Mouse (Mus musculus) cerebellum, adult 11-12 months (tissue): ENCODE measurements around the gene Tbc1d1.
"Not testable (repeated sequence)": the region's sequence is repeated elsewhere in the genome, so short reads cannot be mapped to it uniquely, and the experiment has no call there.

ENCODE experiments used
- DNase-seq: peaks from one replicate; pipeline ENCODE4 v3.0.0; 2022

The Tbc1d1 gene

DNA sequence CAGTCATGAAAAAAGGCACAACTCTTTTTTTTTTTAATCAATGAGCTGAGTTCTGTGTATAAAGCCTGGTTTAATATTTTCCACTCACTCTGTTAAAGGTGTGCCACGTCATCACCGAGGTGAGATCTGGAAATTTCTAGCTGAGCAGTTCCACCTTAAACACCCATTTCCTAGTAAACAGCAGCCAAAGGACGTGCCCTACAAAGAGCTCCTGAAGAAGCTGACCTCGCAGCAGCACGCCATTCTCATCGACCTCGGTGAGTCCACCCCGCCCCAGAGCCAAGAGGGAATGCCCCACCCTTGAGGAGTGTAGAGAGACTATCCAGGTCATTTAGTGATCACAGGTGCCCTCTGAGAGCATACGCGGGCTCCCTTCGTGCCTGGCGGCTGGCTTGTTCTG lies 168.2 kb downstream of the Tbc1d1 start:
- no peak for DNase-seq

GRCm38 (mm10) chr5:64324920-64325319 lies 168.8 kb downstream of the Tbc1d1 start:
- DNase-seq, result no peak

DNA sequence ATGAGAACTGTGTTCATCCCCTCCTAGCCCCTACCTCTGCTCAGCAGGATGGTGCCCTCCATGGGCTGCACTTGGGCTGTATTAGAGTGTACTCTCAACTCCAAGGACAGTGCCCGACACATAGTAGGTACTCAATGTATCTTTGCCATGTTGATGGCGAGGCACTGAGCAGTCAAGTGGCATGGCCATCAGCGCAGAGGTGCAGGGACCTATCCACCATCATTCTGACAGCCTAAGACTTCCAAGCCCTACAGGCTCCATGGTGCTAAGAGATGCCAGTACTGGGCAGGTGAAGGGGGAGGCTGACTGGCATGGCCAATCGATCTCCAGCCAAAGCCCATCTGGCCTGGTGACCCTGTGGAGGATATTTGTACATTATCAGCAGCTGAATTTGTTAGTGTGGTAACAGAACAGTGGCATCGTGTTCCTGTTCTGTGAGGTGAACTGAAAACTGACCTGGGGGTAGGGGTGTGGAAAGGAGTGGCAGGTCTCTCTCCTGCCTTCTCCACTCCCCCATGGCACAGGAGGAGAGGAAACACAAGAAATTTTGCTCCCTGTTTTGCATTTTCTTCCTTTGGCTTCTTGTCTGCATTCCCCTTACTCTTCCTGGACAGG lies 169.7 kb downstream of the Tbc1d1 start:
- no peak for DNase-seq

DNA sequence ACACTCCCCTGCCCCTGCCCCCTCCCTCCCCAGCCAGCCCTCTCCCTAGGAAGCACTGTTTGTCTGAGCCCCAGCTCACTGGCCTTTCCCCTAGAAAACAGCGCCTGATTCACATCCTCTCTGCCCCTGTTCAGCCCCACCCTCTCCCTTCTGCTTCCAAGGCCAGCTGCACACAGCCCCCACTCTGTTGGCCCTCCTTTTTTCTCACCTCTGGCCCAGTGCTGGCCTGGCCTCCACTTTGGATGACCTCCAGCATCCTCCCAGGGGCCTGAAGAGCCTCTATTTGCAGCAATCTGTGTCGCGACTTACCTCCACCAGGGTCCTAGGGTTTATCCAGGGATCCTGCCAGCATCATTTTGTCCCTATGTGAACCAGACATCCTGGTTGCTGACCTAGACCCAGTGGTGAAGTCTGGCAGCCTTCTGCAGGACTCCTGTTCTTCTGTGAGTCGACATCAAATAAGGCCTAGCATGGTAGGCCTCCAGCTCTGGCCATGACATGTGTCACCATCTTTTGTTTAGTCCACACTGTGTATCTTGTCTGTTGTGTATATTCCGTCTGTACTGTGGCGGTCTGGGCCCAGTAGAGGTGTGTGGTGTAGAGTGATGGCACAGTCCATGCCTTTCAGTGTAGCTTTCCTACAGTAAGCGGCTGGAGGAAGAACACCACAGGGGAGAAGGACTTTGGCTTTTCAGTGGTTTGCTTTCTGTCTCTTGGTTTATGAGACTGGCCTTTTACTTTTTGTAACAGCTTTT lies 170.5 kb downstream of the Tbc1d1 start:
- DNase-seq, result peak; percentile 24

GRCm38 (mm10) chr5:64327212-64327902 lies 171.3 kb downstream of the Tbc1d1 start:
- DNase-seq, result peak; percentile 31

DNA sequence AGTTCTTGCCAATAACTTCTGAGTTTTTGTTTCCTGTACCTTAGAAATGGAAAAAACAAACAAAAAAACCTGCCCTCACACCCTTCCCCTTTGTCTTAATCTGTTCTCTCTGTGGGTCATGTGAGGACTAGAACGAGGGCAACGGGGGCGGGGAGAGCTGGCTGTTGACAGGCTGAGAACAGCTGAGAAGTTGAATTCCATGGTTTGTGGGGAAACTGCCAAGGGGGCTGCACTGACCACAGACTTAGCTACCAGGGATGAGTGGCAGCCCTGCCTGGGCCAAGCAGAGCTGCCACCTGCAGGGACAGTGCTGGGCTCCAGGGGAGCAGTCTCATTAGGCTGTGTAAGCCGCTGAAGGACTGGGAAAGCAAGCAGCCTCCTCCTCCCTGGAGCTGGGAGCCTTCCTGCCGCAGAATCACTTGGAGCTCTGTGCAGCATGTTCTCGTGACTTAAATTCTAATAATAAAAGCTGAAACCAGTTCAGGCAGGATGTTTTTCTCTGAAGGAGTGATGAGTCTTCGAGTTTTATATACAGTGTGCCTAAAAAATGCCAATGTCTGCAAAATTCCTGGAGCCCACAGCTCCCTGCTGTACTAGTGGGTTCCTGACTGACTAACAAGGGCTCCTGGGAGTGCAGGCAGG lies 180.8 kb downstream of the Tbc1d1 start:
- DNase-seq, result peak; percentile 48

DNA sequence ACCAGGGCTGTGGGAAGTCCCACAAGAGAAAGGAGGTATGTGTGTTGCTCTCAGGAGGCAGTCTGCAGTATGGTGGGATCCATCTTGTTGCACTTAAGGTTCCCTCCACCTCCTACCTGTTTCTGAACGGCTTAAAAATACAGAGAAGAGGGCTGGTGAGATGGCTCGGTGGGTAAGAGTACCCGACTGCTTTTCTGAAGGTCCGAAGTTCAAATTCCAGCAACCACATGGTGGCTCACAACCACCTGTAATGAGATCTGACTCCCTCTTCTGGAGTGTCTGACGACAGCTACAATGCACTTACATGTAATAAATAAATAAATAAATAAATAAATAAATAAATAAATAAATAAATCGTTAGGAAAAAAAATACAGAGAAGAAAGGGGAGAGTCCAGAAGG lies 182.7 kb downstream of the Tbc1d1 start:
- not testable (repeated sequence) for DNase-seq

GRCm38 (mm10) chr5:64340366-64340765 lies 184.3 kb downstream of the Tbc1d1 start:
- no peak for DNase-seq

DNA sequence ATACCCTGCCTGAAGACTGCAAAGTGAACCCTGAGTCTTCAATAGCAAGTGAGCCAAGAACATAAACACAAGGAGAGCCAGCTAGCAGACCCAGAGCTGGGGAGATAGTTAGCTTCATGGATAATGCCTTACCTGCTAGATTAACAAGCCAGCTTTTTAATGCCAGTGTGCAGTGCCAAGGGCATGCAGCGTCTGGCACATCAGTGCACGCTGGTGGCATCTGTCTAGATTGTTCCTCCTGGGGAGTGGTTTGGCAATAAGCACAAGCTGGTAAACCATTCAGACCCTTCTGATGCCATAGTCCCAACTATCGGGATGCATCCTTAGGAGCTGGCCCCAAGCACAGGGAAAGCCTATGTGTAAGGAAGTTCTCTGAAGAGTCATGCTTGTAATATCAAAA lies 185.6 kb downstream of the Tbc1d1 start:
- DNase-seq, result no peak

DNA sequence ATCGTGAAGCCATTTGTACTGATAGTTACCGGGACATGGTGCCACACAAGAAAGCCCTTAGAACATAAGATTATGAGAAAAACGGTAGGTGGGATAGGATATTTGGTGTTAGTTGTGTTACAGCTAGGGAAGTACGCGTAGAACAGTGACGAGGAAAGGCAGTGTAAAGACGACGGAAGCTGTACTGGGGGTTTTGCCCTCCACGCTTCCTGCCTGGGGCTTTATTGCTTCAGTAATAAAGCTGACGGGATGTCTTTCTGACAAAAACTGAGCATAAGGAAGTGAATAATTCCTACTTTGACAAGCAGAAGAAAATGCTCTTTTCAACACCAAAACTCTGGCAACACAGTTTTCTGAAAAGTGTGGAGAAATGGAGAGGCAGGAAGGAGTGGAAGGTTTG lies 186.0 kb downstream of the Tbc1d1 start:
- DNase-seq, result no peak

GRCm38 (mm10) chr5:64343972-64344700 lies 188.0 kb downstream of the Tbc1d1 start:
- no peak for DNase-seq

- DNase-seq, result no peak
Observed at GRCm38 (mm10) chr5:64345181-64345735, 189.2 kb downstream of the Tbc1d1 start.

- no peak for DNase-seq
Observed at GRCm38 (mm10) chr5:64345761-64346160, 189.7 kb downstream of the Tbc1d1 start.

DNA sequence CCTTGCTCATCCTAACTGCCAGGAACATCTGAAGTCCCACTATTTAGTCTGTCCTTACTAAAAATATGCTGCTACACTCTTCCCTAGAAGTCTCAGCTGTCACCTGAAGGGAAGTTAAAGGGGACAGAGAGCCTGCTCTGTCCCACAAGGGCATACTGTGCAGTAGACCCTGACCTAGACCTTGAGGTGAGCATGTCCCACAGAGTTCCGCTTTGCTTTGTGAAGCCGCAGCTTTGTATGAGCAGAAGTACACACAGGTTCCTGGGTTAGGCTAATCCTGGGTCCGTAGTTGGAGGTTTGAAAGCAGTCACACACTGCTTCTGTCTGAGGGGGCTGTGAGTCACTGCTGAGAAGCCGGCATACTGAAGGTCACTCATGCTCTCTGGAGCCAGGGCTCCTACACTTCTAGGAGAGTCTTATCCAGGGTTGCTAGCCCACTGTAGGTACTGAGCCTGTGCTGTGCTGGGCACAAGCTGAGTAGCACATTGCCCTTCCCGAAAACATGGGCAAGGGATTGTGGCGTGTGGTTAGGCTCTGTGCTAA lies 190.3 kb downstream of the Tbc1d1 start:
- DNase-seq, result no peak

- no peak for DNase-seq
Observed at GRCm38 (mm10) chr5:64348166-64348565, 192.1 kb downstream of the Tbc1d1 start.

DNA sequence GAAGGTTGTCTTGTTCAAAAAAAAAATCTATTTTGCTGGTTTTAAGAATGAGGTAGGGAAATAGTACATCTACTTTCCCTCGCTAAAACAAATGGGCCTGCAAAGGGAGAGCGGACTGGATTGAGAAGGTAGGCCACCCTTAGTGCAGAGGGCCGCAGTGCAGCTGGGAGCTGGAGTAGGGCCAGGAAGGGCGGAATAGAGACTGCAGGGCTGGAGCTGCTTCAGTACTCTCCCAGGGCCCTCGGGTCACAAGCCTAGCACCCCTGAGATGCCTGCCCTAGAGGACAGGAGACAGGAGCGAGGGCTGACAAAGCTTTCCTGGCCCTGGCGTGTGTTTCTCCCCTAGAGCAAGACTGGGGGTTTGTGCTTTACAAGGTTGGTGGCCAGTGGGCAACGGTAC lies 192.7 kb downstream of the Tbc1d1 start:
- DNase-seq, result no peak

- no peak for DNase-seq
Observed at GRCm38 (mm10) chr5:64351968-64352367, 195.9 kb downstream of the Tbc1d1 start.

- DNase-seq, result no peak
Observed at GRCm38 (mm10) chr5:64358639-64359584, 202.8 kb downstream of the Tbc1d1 start.

DNA sequence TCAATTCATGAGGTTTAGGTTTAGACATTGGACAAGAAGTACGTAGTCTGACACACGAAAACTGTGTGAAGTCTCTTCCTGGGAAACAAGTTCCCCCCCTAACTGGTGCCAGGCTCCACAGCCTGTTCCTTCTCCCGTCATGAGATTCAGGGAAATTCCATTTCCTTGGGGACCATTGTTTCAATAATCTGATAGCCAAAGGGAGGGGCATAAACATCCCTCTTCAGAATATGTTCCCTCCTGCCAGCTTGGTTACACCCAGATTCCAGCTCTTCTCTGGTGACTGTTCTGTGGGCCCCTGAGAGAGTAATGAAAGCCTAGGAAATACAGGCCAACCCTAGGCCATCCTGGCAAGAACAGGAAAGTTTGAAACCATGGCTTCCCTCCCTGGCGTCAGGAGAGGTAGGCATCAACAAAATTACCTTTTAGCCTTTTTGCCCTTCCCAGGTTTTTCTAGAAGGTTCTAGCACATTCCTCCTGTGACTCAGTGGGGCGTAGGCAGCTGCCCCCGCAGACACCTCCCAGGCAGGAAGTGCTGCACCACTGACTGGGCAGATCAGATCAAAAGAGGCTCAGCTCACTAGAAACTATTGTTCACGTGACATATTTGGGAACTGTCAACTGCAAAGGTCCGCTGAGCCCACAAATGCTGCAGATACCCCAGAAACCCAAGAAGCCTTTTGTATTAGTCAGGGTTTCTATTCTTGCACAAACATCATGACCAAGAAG lies 204.2 kb downstream of the Tbc1d1 start:
- no peak for DNase-seq

DNA sequence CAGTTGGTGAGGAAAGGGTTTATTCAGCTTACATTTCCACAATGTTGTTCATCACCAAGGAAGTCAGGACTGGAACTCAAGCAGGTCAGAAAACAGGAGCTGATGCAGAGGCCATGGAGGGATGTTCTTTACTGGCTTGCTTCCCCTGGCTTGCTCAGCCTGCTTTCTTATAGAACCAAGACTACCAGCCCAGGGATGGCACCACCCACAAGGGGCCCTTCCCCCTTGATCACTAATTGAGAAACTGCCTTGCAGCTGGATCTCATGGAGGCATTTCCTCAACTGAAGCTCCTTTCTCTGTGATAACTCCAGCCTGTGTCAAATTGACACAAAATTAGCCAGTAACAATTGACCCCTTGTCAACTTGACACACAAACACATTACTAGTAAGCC lies 204.8 kb downstream of the Tbc1d1 start:
- DNase-seq, result not testable (repeated sequence)
